Mouse (Mus musculus): ENCODE measurements around the gene Lpin2. TPM values are rescaled to one million over a fixed set of nuclear protein-coding genes. Genes with fewer than 3 reads are reported as not detected.

Gene Lpin2
- polyA plus RNA-seq, 1 experiment: 55.8 TPM

DNA sequence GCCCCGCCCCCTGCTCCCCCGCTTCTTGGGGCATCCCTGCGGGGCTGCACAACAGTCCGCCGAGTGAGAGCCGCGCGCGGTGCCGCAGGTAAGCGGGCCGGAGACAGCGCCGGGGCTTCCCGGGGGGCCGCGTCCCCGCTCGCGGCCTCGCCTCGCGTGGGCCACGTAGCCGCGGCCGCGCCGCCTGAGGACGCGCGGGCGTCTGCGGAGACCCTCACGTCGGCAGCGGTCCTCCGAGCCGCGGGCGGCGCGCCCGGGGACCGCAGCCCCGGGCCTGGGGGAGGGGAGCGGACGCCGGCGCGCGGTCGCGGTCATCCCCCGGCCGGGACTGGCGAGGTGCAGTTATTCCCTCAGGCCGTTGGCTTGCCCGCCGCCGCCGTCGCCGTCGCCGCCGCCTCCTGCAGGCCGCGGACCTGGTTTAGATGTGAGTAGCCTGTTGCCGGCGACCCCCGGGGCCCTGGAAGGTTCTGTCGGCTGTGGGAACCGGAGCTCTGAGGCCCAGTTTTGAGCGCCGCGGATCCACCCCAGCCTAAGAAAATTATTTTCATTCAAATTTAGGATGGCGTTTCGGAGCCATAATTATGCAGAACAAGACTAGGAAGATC, 1.4 kb downstream of the Lpin2 start:
- peaks cover 10% of the 10 kb centered on the region for H3K4me1 ChIP-seq (ENCODE audit: control insufficient read depth, insufficient read depth, low read length)
- WGBS: under 1% methylated on average over 79 of the region's 79 CpGs
- TF ChIP-seq POLR2A (IDR thresholded peaks at IDR 0.05; ENCODE audit: borderline replicate concordance, extremely low read depth, low read depth, low read length): no peak
- no peak for TF ChIP-seq CTCF (IDR thresholded peaks at IDR 0.05; ENCODE audit: insufficient read depth, low read length)
- peak overlapping the region; percentile 75 for H3K4me3 ChIP-seq (replicated peaks; ENCODE audit: extremely low read depth, low read depth, low read length)
- DNase-seq: peak; percentile 46

DNA sequence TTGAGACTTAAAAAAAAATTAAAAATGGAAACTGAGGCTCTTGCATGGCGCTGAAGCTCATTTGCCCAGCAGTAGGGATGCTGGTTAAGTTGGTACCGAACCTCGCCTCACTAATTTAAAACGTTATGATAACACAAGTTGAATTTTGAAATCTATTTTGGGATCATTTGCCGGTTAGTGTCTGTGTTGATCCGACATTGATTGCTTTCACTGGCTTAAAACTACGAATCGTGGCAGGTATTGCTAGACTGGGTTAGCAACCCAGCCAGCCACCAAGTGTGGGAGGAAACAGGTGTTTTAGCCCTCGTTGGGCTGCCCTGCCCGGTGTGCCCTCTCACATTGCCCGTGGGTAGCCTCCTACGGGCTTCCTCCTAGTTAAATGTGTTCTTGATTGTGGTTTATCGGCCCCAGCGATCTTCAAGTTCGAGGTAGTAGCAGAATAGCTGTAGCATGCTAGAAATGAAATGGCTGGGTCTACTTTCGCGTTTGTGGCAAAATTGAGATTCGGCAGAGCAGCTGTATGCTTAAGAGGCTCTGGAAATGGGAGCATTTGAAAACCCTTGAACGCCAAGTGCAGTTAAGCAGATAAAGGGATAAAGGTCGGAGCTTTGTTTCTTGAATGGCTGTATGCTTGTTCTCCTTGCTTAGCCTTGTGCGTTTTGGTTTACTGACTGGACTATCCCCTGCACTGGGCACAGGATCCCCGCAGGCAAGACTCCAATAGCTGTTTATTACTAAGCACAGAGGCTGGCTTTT, 2.2 kb downstream of the Lpin2 start:
- Histone ChIP-seq H3K4me1 (ENCODE audit: control insufficient read depth, insufficient read depth, low read length) (peaks cover 11% of the 10 kb centered on the region), H3K4me3 (replicated peaks; ENCODE audit: extremely low read depth, low read depth, low read length) (peak overlapping the region; percentile 75)
- DNase-seq: peak; percentile 57
- 5% methylated on average over 22 of the region's 22 CpGs for WGBS
- no peak for TF ChIP-seq POLR2A (IDR thresholded peaks at IDR 0.05; ENCODE audit: borderline replicate concordance, extremely low read depth, low read depth, low read length)
- no peak for TF ChIP-seq CTCF (IDR thresholded peaks at IDR 0.05; ENCODE audit: insufficient read depth, low read length)

- WGBS: 32% methylated on average over 1 of the region's 1 CpGs
- TF ChIP-seq CTCF (IDR thresholded peaks at IDR 0.05; ENCODE audit: insufficient read depth, low read length) (no peak), POLR2A (IDR thresholded peaks at IDR 0.05; ENCODE audit: borderline replicate concordance, extremely low read depth, low read depth, low read length) (peak; percentile 55; the same call in 1 of the 2 replicates)
- Histone ChIP-seq H3K4me1 (ENCODE audit: control insufficient read depth, insufficient read depth, low read length) (peaks cover 11% of the 10 kb centered on the region), H3K4me3 (replicated peaks; ENCODE audit: extremely low read depth, low read depth, low read length) (peak overlapping the region; percentile 75)
- no peak for DNase-seq
Measured at GRCm38 (mm10) chr17:71185368-71185767, 3.0 kb downstream of the Lpin2 start.

- DNase-seq: no peak
- TF ChIP-seq POLR2A (IDR thresholded peaks at IDR 0.05; ENCODE audit: borderline replicate concordance, extremely low read depth, low read depth, low read length): no peak
- TF ChIP-seq CTCF (IDR thresholded peaks at IDR 0.05; ENCODE audit: insufficient read depth, low read length): no peak
- H3K4me1 ChIP-seq (ENCODE audit: control insufficient read depth, insufficient read depth, low read length): peaks cover 32% of the 10 kb centered on the region
- 27% methylated on average over 7 of the region's 7 CpGs for WGBS
- H3K4me3 ChIP-seq (replicated peaks; ENCODE audit: extremely low read depth, low read depth, low read length): peak overlapping the region; percentile 58
Measured at GRCm38 (mm10) chr17:71190589-71190988, 8.2 kb downstream of the Lpin2 start.

GRCm38 (mm10) chr17:71191063-71191462, 8.7 kb downstream of the Lpin2 start:
- TF ChIP-seq CTCF (IDR thresholded peaks at IDR 0.05; ENCODE audit: insufficient read depth, low read length): no peak
- TF ChIP-seq POLR2A (IDR thresholded peaks at IDR 0.05; ENCODE audit: borderline replicate concordance, extremely low read depth, low read depth, low read length): no peak
- DNase-seq: no peak
- 74% methylated on average over 2 of the region's 2 CpGs for WGBS
- H3K4me3 ChIP-seq (replicated peaks; ENCODE audit: extremely low read depth, low read depth, low read length): no peak overlapping the region
- H3K4me1 ChIP-seq (ENCODE audit: control insufficient read depth, insufficient read depth, low read length): peaks cover 36% of the 10 kb centered on the region

- 74% methylated on average over 8 of the region's 8 CpGs for WGBS
- peaks cover 40% of the 10 kb centered on the region for H3K4me1 ChIP-seq (ENCODE audit: control insufficient read depth, insufficient read depth, low read length)
- H3K4me3 ChIP-seq (replicated peaks; ENCODE audit: extremely low read depth, low read depth, low read length): no peak overlapping the region
- no peak for DNase-seq
- TF ChIP-seq CTCF (IDR thresholded peaks at IDR 0.05; ENCODE audit: insufficient read depth, low read length) (peak; percentile 42; the same call in 1 of the 2 replicates), POLR2A (IDR thresholded peaks at IDR 0.05; ENCODE audit: borderline replicate concordance, extremely low read depth, low read depth, low read length) (no peak)
Measured at GRCm38 (mm10) chr17:71191651-71192419, 9.5 kb downstream of the Lpin2 start.

- 66% methylated on average over 1 of the region's 1 CpGs for WGBS
- TF ChIP-seq POLR2A (IDR thresholded peaks at IDR 0.05; ENCODE audit: borderline replicate concordance, extremely low read depth, low read depth, low read length) (no peak), CTCF (IDR thresholded peaks at IDR 0.05; ENCODE audit: insufficient read depth, low read length) (no peak)
Measured at GRCm38 (mm10) chr17:71193019-71193418, 10.7 kb downstream of the Lpin2 start.

DNA sequence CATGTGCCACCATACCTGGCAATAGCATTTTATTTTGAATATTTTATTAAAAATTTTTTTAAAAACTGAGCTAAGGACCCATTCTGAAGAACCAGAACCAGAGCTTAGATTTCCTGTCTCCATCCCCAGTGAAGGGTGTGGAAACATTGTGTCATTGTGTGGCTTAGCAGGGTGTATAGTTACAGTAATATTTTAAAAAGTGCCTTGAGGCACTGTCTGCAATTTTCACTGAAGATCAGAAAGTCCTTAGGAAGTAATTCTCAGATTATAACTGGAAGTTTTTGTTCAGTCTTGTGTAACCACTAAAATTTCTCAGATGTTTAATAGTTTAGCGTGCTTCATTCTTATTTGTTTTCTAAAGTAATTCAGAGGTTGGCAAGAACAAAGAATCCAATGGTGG, 11.1 kb downstream of the Lpin2 start:
- H3K4me3 ChIP-seq (replicated peaks; ENCODE audit: extremely low read depth, low read depth, low read length): no peak overlapping the region
- 42% methylated on average over 1 of the region's 1 CpGs for WGBS
- peaks cover 44% of the 10 kb centered on the region for H3K4me1 ChIP-seq (ENCODE audit: control insufficient read depth, insufficient read depth, low read length)
- DNase-seq: no peak
- TF ChIP-seq CTCF (IDR thresholded peaks at IDR 0.05; ENCODE audit: insufficient read depth, low read length) (no peak), POLR2A (IDR thresholded peaks at IDR 0.05; ENCODE audit: borderline replicate concordance, extremely low read depth, low read depth, low read length) (no peak)

More at GRCm38 (mm10) chr17:71193019-71193418, 10.7 kb downstream of the Lpin2 start:
- DNase-seq: no peak
- Histone ChIP-seq H3K4me3 (replicated peaks; ENCODE audit: extremely low read depth, low read depth, low read length) (no peak overlapping the region), H3K4me1 (ENCODE audit: control insufficient read depth, insufficient read depth, low read length) (peaks cover 42% of the 10 kb centered on the region)

GRCm38 (mm10) chr17:71194906-71195632, 12.7 kb downstream of the Lpin2 start:
- WGBS: 44% methylated on average over 3 of the region's 3 CpGs
- no peak for DNase-seq
- Histone ChIP-seq H3K4me1 (ENCODE audit: control insufficient read depth, insufficient read depth, low read length) (peaks cover 39% of the 10 kb centered on the region), H3K4me3 (replicated peaks; ENCODE audit: extremely low read depth, low read depth, low read length) (no peak overlapping the region)
- TF ChIP-seq POLR2A (IDR thresholded peaks at IDR 0.05; ENCODE audit: borderline replicate concordance, extremely low read depth, low read depth, low read length) (no peak), CTCF (IDR thresholded peaks at IDR 0.05; ENCODE audit: insufficient read depth, low read length) (no peak)

All from lung, adult 2 months (tissue).